Mouse (Mus musculus) thymus, postnatal 4 days (tissue): ENCODE measurements around the gene Plekha5.

ENCODE experiments used
- DNase-seq: peaks from one replicate; pipeline ENCODE4 v3.0.0; 2021

The Plekha5 gene

GRCm38 (mm10) chr6:140423846-140424200 lies at the start of gene Plekha5:
Gene Plekha5 (plus strand): TSS chr6:140424054.
- DNase-seq, result peak; percentile 83

- DNase-seq, result no peak
Measured at GRCm38 (mm10) chr6:140375671-140376070, 48.2 kb upstream of the Plekha5 start.

- no peak for DNase-seq
Measured at GRCm38 (mm10) chr6:140380588-140380987, 43.3 kb upstream of the Plekha5 start.

DNA sequence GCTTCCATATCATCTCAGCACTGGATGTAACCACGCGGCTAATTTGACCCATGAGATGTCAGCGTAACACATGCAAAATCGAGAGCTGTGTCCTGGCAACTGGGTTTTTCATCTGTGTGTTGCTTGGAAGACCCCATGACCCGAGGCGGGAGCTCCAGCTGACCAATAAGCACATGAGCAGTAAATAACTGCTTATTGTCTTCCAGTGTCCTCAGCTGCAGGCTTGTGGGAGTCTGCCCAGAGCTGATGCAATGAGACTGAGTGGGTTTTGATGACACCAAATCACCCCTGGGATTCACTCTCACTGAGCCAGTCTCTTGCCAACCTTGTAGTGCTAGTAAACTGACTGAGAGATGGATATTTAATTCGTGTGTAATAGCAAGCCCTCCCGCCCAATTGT lies 42.7 kb upstream of the Plekha5 start:
- DNase-seq, result no peak

GRCm38 (mm10) chr6:140383580-140384400 lies 40.1 kb upstream of the Plekha5 start:
- DNase-seq, result no peak

- DNase-seq, result no peak
Measured at GRCm38 (mm10) chr6:140396687-140397086, 27.2 kb upstream of the Plekha5 start.

GRCm38 (mm10) chr6:140402766-140403310 lies 21.0 kb upstream of the Plekha5 start:
- DNase-seq, result no peak

- no peak for DNase-seq
Measured at GRCm38 (mm10) chr6:140411996-140412395, 11.9 kb upstream of the Plekha5 start.

GRCm38 (mm10) chr6:140423041-140423845 lies 611 bp upstream of the Plekha5 start:
- DNase-seq, result no peak

DNA sequence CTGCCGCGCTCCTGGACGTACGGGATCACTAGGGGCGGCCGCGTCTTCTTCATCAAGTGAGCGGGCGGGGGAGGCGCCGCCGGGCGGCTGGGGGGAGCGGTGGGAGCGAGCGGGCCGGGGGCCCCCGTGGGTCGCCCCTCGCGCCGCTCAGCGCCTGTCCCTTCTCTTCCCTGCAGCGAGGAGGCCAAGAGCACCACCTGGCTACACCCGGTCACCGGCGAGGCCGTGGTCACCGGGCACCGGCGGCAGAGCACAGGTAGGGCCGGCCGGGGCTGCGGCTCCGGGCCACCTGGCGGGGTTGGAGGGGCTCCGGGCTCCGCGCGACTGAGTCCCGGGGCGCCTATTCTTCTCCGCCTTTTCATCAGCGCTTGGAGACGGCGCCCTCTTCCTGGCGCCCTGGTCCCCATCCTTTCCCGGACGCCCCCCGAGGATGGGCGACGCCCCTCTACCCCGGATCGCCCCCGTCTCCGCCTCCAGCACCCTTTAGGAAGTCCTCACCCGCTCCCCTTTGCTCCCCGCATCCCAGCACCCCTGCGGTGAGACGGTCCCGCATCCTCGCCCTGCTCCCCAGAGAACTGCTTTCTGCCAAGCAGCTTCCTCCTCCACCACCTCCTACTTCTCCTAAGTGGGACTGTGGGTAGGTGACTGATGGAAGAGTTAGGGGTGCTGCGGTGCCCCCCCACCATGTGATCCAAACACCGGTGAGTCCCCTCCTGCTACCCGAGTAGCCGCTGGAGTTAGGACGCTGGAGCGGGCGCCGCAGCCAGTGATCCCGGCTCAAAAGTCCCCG lies 542 bp downstream of the Plekha5 start:
- DNase-seq, result peak; percentile 68

DNA sequence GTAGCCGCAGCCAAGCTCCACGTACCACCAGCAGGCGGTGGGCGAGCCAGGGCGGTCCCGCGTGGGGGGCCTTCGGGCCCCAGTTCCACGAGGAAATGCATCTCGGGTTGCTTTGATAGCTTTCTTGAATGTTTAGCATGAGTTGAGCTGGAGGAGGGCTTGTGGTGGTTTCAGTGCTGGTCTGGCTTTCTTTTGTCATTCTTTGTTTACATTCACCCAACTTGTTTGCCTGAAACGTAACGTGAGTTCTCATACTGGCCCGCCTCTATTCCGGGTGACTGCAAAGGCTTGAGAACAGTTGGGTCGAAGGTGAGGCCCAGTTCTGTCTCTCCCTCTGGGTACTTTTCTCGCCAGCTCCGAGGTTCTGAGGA lies 1.1 kb downstream of the Plekha5 start:
- peak; percentile 70 for DNase-seq

DNA sequence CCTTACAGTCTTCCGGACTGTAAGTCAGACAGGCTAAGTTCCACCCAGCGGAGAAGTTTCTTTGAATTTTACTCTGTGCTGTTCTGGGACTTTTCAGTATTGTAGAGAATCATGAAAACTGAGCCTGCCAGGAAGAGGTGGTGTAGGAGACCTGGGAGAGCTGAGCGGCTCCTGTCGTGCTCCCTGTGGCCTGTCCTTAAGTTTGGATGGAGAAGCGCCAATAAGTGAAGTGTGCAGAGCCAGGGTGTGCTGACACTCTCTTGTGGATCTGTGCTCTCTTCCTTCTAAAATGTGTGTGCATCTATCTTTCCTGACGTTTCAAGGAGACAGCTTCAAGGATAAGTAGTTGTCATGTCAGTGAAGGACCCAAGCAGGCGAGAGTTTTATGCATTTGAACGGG lies 5.4 kb downstream of the Plekha5 start:
- no peak for DNase-seq

GRCm38 (mm10) chr6:140432363-140432762 lies 8.5 kb downstream of the Plekha5 start:
- no peak for DNase-seq

DNA sequence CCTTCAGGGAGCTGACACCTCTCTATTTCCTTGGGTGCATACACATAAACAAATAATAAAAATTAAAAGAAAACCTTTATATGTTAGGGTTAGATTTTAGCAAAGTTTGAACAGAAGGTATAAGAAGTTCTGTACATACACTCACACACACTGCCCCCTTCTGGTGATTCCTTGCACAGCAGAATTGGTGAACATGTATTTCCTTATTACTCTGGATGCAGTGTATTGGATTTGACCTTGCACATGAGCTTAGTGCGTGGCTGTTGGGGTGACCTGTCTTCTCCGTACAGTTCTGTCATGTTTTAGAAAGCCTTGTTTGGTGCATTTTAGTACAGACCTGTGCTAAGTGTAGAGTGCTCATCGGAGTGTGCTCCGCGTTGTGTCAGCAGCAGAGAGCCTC lies 19.5 kb downstream of the Plekha5 start:
- DNase-seq, result peak; percentile 79

- no peak for DNase-seq
Measured at GRCm38 (mm10) chr6:140444147-140444546, 20.3 kb downstream of the Plekha5 start.

GRCm38 (mm10) chr6:140444855-140445465 lies 21.1 kb downstream of the Plekha5 start:
- no peak for DNase-seq

GRCm38 (mm10) chr6:140448010-140448739 lies 24.3 kb downstream of the Plekha5 start:
- no peak for DNase-seq

DNA sequence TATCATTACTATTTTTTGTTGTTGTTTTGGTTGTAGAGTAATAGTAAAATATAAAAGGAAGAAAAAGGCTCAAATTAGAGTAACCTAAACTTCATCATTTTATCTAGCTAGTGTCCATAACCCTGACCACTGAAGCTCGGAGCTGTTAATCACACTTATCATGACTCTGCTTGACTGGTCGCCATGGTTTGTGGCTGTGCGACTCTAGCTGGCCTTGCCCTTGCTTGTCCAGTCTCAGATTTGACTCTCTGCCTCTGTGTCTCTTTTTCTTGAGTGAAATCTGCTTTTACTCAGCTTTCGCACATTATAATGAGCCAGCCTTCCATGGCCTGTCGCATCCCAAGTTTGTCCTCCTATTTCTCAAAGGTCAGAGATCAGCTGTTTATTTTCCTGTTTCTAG lies 26.8 kb downstream of the Plekha5 start:
- DNase-seq, result no peak

GRCm38 (mm10) chr6:140452736-140453135 lies 28.9 kb downstream of the Plekha5 start:
- DNase-seq, result no peak

DNA sequence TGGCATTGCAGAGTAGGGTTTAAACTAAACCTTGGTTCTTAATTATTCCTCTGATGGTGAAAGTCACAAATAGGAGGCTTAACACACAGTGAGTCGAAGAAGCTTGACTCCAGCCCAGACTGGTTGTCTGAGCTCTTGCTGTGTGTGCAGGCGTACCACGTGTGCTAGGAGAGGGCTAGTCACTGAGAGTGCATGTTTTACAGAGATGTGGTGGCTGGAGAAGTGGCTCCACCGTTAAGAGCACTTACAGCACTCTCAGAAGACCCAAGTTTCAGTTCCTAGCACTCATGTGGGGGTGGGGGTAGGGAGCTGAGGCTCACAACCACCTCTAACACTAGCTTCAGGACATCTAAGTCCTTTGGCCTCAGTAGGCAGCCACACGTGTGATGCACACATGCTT lies 29.6 kb downstream of the Plekha5 start:
- DNase-seq, result no peak

DNA sequence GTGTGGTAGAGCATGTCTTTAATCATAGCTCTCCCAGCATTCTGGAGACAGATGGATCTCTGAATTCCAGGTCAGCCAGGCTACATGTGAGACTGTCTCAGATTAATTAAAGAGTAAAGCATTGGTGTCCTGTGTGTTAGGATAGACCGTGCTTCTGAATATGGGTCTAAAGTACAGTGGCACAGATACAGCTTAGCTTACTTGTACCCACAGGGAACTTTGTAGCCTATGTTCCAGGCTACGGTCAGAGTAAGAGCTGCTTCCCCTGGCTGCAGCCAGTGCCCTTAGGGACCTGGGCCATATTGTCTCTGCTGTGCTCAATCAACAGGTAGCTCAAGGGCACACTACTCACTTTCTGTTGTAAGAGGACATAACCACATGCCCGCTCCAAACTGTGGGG lies 30.5 kb downstream of the Plekha5 start:
- no peak for DNase-seq

GRCm38 (mm10) chr6:140455851-140456250 lies 32.0 kb downstream of the Plekha5 start:
- no peak for DNase-seq
